Mouse (Mus musculus): ENCODE measurements around the gene Arhgap23. TPM values are rescaled to one million over a fixed set of nuclear protein-coding genes. Genes with fewer than 3 reads are reported as not detected.

The Arhgap23 gene
- polyA plus RNA-seq, 1 experiment from 2014 or later, result 4.2 TPM

DNA sequence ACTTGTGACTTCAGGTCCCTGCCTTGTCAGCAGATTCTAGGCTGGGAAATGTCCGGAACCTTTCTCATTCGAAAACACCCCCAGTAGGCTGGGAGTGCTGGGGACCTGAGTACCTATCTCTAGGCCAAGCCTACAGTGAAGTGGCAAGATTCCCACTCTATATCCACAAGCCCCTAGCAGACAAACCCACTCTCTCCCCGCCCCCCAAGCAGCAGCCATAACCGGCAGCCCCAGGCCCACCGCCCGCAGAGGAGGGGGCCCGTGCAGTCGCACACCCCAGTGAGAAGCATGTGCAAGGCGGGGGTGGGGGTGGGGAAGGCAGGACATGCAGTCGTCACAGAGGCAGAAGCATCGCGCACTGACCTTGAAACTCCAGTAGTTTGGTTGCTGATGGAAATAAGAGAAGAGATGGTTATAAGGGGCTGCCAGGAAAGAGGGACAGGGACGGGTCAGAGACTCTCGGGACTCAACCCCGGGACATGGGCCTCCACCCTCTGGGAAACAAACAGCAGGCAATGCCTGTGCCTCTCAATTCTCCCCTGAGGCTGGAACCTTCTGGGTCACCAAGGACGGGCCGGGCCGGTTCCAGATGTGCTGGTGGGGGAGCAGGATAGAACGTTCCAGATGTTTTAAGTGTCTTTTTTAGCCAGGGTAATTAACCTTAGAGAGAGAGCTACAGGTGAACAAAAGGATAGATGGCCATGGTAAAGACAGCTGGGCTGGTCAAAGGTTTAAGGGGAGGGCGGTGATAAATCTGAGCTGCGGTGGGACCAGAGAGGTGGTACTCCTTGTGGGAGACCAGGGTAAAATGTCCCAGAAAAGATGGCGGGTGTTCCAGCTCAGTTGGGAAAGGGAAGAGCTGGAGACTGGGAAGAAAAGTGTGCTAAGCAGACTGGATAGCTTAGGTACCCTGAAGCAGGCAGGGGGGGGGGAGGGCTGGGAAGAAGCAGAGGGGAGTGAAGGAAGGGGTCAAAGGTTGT is 127.1 kb downstream of the Arhgap23 start:
- Histone ChIP-seq H3K9me3 (no peaks in the 10 kb centered on the region), H3K4me1 (replicated peaks) (peaks cover 18% of the 10 kb centered on the region), H3K27me3 (replicated peaks) (peaks cover 69% of the 10 kb centered on the region), H3K4me3 (replicated peaks) (no peak overlapping the region), H3K36me3 (no peaks in the 10 kb centered on the region), H3K27ac (no peak overlapping the region), H3K9ac (no peak overlapping the region), H3K4me2 (replicated peaks) (no peak overlapping the region)
- WGBS, result 77% methylated on average over 22 of the region's 22 CpGs
- no peak for ATAC-seq

DNA sequence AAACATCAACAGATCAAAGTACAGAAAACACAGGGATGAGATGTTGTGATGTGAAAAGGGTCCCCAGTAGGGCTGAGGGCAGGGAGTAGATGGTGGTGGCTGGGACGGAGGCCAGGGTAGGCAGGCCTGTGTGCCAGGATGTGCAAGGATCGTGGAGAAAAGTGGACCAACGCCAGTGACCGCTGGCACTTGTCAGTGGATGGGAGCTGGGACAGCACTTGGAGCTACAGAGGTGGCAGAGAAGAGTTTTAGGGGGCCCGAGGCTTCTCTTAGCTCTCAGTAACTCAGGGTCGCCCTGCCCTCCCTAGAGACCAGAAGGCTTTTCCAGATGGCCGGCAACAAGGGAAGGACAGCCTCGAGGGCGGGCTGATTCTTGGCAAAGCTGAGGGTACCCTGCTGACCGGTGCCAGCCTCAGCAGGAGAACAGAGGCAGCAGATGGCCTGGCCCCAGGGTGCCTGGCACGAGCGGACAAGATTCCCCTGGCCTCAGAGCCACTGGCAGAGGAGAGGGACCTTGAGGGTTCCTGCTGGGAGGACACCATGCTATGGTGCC is 127.9 kb downstream of the Arhgap23 start:
- H3K36me3 ChIP-seq, result no peaks in the 10 kb centered on the region
- H3K9me3 ChIP-seq, result no peaks in the 10 kb centered on the region
- peaks cover 18% of the 10 kb centered on the region for H3K4me1 ChIP-seq (replicated peaks)
- 71% methylated on average over 12 of the region's 12 CpGs for WGBS
- ATAC-seq, result no peak
- H3K27me3 ChIP-seq (replicated peaks), result peaks cover 69% of the 10 kb centered on the region
- no peak overlapping the region for H3K4me2 ChIP-seq (replicated peaks)
- H3K27ac ChIP-seq, result no peak overlapping the region
- no peak overlapping the region for H3K9ac ChIP-seq
- no peak overlapping the region for H3K4me3 ChIP-seq (replicated peaks)

- 79% methylated on average over 9 of the region's 9 CpGs for WGBS
- peaks cover 68% of the 10 kb centered on the region for H3K27me3 ChIP-seq (replicated peaks)
- ATAC-seq, result no peak
These were observed 128.6 kb downstream of the Arhgap23 start for GRCm38 (mm10) chr11:97543883-97544282.

GRCm38 (mm10) chr11:97545808-97546560 is 130.7 kb downstream of the Arhgap23 start:
- peak; percentile 46; the same call in 1 of the 2 replicates for ATAC-seq
- H3K27ac ChIP-seq, result no peak overlapping the region
- peak overlapping the region; percentile 98 for H3K4me2 ChIP-seq (replicated peaks)
- peaks cover 14% of the 10 kb centered on the region for H3K4me1 ChIP-seq (replicated peaks)
- H3K4me3 ChIP-seq (replicated peaks), result peak overlapping the region; percentile 58
- H3K9ac ChIP-seq, result peak overlapping the region; percentile 39; the same call in 1 of the 2 replicates
- peaks cover 84% of the 10 kb centered on the region for H3K27me3 ChIP-seq (replicated peaks)
- H3K9me3 ChIP-seq, result no peaks in the 10 kb centered on the region
- no peaks in the 10 kb centered on the region for H3K36me3 ChIP-seq
- 5% methylated on average over 26 of the region's 26 CpGs for WGBS

More at GRCm38 (mm10) chr11:97543883-97544282, 128.6 kb downstream of the Arhgap23 start:
- H3K27ac ChIP-seq, result no peak overlapping the region
- H3K9ac ChIP-seq, result no peak overlapping the region
- peaks cover 18% of the 10 kb centered on the region for H3K4me1 ChIP-seq (replicated peaks)
- no peak overlapping the region for H3K4me2 ChIP-seq (replicated peaks)
- no peak overlapping the region for H3K4me3 ChIP-seq (replicated peaks)
- no peaks in the 10 kb centered on the region for H3K36me3 ChIP-seq
- H3K9me3 ChIP-seq, result no peaks in the 10 kb centered on the region

DNA sequence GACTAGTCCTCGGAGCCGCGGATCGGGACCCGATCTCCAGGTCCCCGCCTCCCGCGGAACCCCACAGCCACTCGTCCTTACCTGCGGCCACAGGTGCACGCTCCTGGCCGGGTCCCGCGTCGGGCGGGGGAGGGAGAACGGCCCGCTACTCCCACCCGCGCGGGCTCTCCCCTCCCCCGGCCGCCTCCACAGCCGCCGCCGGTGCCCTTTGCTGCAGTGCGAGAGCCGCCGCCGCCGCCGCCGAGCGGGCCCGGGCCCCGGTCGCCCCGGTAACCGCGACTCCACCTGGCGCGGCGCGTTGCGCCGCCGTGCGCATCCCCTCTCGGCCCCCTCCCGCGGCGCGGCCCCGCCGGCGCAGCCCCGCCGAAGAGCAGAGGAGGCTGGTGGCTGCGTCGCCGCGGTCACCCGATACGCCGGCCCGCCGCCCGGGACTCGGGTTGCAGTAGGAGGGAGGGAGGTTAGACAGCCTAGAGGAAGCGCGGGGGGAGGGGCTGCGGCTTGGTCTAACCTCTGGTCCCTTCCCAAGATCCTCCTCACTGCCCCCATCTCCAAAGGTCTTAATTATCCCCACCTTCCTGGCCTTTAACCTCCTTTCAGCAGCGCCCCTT is 131.6 kb downstream of the Arhgap23 start:
- Histone ChIP-seq H3K4me1 (replicated peaks) (peaks cover 13% of the 10 kb centered on the region), H3K9ac (peak overlapping the region; percentile 39), H3K36me3 (no peaks in the 10 kb centered on the region), H3K27me3 (replicated peaks) (peaks cover 90% of the 10 kb centered on the region), H3K4me3 (replicated peaks) (peak overlapping the region; percentile 58), H3K4me2 (replicated peaks) (peak overlapping the region; percentile 98), H3K27ac (no peak overlapping the region), H3K9me3 (no peaks in the 10 kb centered on the region)
- WGBS, result under 1% methylated on average over 66 of the region's 73 CpGs
- ATAC-seq, result peak; percentile 45; the same call in 1 of the 2 replicates

DNA sequence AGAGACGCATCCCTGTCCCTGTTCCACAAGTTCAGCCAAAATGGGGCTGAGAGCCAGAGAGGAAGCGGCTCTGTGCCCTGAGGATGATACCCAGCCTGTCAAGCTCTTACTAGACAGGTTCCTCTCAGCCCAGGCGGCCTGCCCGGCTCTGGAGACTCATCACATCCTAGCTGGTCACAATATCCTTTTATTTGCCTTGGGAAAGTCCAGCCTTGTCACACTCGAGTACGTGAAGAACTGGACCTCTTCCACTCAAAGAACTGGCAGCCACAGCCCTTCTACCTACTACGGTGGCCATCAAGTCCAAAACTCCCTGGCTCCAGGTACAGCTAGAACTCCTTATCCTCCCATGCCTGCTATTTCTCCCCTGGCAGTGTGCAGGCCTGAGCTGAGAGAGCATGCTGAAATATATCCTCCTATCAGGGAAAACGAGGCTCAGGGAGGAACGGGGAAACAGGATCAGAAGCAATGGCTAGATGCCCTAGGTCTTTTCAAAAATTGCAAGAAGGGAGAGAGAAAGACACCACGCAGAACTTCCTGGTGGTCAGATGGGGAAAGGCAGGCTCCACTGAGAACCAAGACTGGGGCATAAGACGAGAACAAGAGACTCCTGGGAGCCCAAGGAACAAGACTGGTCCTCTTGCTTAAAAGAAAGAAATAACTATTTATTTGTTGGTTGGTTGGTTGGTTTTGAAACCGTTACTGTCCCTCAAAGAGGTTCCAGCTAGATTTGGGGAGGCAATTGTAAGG is 132.8 kb downstream of the Arhgap23 start:
- H3K36me3 ChIP-seq, result no peaks in the 10 kb centered on the region
- peaks cover 13% of the 10 kb centered on the region for H3K4me1 ChIP-seq (replicated peaks)
- ATAC-seq, result no peak
- peaks cover 97% of the 10 kb centered on the region for H3K27me3 ChIP-seq (replicated peaks)
- H3K9ac ChIP-seq, result no peak overlapping the region
- WGBS, result 64% methylated on average over 12 of the region's 12 CpGs
- no peak overlapping the region for H3K4me2 ChIP-seq (replicated peaks)
- H3K9me3 ChIP-seq, result no peaks in the 10 kb centered on the region
- no peak overlapping the region for H3K27ac ChIP-seq
- no peak overlapping the region for H3K4me3 ChIP-seq (replicated peaks)

GRCm38 (mm10) chr11:97548757-97549156 is 133.4 kb downstream of the Arhgap23 start:
- no peak for ATAC-seq
- H3K9me3 ChIP-seq, result no peaks in the 10 kb centered on the region
- no peak overlapping the region for H3K4me3 ChIP-seq (replicated peaks)
- H3K27me3 ChIP-seq (replicated peaks), result peaks cover 90% of the 10 kb centered on the region
- no peak overlapping the region for H3K27ac ChIP-seq
- H3K36me3 ChIP-seq, result no peaks in the 10 kb centered on the region
- WGBS, result 52% methylated on average over 8 of the region's 8 CpGs
- peaks cover 13% of the 10 kb centered on the region for H3K4me1 ChIP-seq (replicated peaks)
- no peak overlapping the region for H3K4me2 ChIP-seq (replicated peaks)
- no peak overlapping the region for H3K9ac ChIP-seq

Other genes starting within 250 kb of the Arhgap23 start
- 49.2 and 49.4 TPM in 2 replicates for gene Kpnb1, start 227.7 kb upstream of the Arhgap23 start, polyA plus RNA-seq (2015; fragmentation: Nextera tagmentation; extraction: Ambion mirVana)
- gene Npepps, start 134.9 kb upstream of the Arhgap23 start, polyA plus RNA-seq (2015; fragmentation: Nextera tagmentation; extraction: Ambion mirVana), result 77.3 and 84.1 TPM in 2 replicates
- 55.4 and 60.3 TPM in 2 replicates for gene Mrpl45, start 99.8 kb upstream of the Arhgap23 start, polyA plus RNA-seq (2015; fragmentation: Nextera tagmentation; extraction: Ambion mirVana)
- 0.10 and 0.20 TPM in 2 replicates for gene Gpr179, start 63.5 kb upstream of the Arhgap23 start, polyA plus RNA-seq (2015; fragmentation: Nextera tagmentation; extraction: Ambion mirVana)
- gene Socs7, start 53.0 kb upstream of the Arhgap23 start, polyA plus RNA-seq (2015; fragmentation: Nextera tagmentation; extraction: Ambion mirVana), result 2.6 and 3.5 TPM in 2 replicates
- gene 4933428G20Rik, start 84.8 kb downstream of the Arhgap23 start, polyA plus RNA-seq (2015; fragmentation: Nextera tagmentation; extraction: Ambion mirVana), result 0.47 and 0.55 TPM in 2 replicates
- 0.24 and 0.25 TPM in 2 replicates for gene Srcin1, start 160.7 kb downstream of the Arhgap23 start, polyA plus RNA-seq (2015; fragmentation: Nextera tagmentation; extraction: Ambion mirVana)
- 2.7 and 3.7 TPM in 2 replicates for gene Epop, start 214.2 kb downstream of the Arhgap23 start, polyA plus RNA-seq (2015; fragmentation: Nextera tagmentation; extraction: Ambion mirVana)
- 1.9 and 2.4 TPM in 2 replicates for gene Mllt6, start 247.9 kb downstream of the Arhgap23 start, polyA plus RNA-seq (2015; fragmentation: Nextera tagmentation; extraction: Ambion mirVana)